Mouse (Mus musculus) thymus, postnatal 36 days (tissue): ENCODE results near the gene Kif6.

Source experiments
- DNase-seq, 2 experiments: peaks; one replicate each; pipeline ENCODE4 v3.0.0; 2022; ENCODE audit warnings: mixed read lengths in 2 of 2

Kif6 gene

DNA sequence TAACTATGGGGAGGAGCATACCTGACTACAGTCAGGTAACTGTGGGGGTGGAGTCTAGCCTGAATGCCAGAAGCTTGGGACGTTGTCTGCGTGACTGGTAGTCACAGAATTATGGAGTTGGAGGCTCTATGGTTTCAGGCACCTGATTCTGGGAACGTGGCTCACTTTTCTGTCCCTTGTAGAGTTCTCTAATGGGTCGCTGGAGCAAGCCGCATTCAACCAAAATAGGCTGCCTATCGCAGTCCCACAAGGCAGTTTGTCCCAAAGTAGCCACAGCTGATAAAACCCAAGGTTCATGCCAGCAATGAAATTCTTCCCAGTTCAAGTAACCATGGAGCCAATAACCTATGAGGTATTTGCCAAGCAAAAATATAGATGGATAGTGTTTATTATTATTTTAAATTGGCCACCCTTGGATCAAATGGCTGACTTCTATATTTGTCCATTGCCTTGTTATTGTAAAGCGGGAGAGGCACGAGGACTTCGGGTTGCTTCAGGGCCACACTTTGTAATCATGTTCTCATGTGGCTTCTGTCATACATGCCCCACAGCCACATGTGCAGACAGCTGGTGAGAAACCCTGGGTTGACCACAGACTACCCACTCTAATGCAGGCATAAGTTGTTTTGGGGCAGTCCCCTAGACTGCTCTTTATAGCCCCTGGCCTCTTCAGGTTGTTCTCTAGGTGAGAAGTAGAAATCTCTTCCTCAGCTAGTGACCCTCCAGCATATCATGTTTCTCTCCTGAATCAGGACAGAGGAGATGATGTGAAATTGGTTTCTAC lies 125.2 kb downstream of the Kif6 start:
- DNase-seq: no peak

- DNase-seq: no peak
These were observed 126.2 kb downstream of the Kif6 start for GRCm38 (mm10) chr17:49741172-49741571.

DNA sequence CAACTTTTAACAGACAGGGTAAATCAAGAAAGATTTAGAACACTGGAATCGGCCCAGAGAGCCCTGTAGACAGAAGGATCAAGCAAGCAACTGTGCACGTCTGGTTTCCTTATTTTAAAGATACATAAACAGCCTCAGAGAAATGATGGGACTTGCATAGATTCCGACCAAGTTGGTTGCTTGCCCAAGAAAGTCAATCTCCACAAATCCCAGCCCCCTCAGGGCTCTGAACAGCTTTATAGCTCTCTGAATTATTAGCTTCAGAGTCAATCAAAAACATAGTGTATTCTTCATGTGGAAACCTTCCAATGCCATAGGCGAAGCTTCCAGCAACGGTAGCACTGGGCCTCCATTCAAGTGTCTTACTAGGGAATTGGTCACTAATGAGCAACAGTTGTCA lies 127.0 kb downstream of the Kif6 start:
- DNase-seq: no peak

DNA sequence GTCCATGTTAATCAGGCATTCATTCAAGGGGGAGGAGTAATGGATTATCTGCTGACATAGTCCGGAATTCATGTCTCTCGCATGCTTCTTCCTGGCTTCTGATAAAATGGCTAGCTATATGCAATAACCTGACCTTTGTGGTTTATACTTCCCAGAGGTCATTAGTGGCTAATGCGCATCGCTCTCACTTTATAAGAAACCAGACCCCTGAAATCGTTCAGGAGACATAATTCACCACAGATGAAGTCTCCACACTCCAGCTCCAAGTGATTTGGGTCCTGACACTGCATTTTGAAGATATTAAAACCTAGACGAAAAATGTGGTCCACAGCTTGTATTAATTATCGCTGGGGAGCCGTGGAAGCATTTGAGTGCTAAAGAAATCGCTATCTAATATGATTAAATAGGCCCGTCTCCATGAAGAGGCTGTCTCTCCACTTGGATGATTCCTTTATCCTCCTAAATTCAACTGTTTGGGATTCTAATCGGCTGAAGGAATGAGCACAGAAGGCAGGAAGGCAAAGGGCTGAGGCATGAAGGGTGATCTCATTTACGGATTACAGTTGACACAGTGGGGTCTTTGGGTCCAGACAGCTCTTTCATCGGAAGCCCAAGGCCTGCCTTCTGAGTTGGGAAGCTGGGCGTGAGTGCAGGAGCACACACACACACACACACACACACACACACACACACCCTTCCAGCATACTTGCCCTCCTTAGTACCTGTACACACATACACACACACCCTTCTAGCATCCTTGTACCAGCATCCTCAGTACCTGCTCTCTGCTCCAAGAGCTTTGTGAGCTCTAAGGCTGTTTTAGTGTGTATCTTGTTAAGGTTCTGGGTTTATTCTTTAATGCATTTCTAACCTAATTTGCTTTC lies 128.9 kb downstream of the Kif6 start:
- DNase-seq: no peak

GRCm38 (mm10) chr17:49750889-49751324 lies 136.0 kb downstream of the Kif6 start:
- no peak for DNase-seq

- no peak for DNase-seq
These were observed 138.9 kb downstream of the Kif6 start for GRCm38 (mm10) chr17:49753874-49754273.

DNA sequence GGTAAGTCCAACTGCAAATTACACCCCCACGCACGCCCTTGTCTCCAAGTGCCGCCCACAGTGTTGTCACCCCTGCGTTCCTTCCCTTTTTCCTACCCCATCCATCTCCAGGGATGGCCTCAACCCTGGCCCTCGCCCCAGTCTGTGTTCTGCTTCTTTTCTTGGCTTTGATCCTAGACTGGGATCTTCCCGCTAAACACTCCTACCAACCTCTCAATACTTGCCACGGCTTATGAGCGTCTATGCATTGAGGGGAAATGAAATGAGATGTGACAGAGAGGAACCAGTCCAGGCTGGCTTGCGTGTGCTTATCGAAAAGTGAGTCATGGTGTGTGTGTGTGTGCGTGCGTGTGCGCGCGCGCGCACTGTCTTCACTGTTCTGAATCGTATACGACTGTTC lies 141.9 kb downstream of the Kif6 start:
- no peak for DNase-seq

DNA sequence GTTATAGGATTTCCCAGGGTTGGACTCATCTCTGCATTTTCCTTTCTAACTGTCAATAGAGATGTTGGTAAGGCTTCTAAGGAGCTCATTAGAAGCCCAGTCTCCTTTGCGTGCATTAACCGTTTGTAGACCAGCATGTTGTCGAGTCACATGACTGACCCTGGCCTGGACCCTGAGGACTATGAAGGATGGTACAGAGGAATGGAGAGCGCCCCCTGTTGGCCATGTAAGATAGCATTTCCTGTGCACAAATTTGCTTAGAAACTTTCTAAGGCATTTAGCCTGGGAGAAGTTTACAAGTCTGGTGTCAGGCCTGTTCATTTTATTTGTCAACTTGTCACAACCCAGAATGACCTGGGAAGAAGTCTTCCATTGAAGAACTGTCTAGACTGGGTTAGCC lies 144.1 kb downstream of the Kif6 start:
- DNase-seq: no peak

DNA sequence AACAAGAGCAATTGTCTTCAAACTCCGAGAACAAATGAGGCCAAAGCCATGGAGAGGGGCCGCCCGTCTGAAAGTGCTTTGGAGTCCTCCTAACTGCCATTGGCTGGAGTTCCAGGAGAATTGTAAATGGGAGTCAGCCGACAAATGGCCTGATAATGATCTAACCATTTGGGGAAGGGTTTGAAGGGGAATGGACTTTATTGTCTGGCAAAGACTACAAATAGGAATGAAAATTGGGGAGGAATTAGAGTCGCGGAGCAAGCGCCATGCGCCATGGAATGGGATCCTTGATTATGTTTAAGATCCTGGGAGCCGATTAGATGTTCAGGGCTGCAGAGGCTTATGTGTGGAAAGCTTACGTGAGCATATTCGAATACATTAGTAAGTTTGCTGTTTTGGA lies 146.3 kb downstream of the Kif6 start:
- DNase-seq: no peak

- no peak for DNase-seq
These were observed 146.9 kb downstream of the Kif6 start for GRCm38 (mm10) chr17:49761838-49762237.

GRCm38 (mm10) chr17:49764963-49765362 lies 150.0 kb downstream of the Kif6 start:
- no peak for DNase-seq

- no peak for DNase-seq
These were observed 152.9 kb downstream of the Kif6 start for GRCm38 (mm10) chr17:49767717-49768370.

DNA sequence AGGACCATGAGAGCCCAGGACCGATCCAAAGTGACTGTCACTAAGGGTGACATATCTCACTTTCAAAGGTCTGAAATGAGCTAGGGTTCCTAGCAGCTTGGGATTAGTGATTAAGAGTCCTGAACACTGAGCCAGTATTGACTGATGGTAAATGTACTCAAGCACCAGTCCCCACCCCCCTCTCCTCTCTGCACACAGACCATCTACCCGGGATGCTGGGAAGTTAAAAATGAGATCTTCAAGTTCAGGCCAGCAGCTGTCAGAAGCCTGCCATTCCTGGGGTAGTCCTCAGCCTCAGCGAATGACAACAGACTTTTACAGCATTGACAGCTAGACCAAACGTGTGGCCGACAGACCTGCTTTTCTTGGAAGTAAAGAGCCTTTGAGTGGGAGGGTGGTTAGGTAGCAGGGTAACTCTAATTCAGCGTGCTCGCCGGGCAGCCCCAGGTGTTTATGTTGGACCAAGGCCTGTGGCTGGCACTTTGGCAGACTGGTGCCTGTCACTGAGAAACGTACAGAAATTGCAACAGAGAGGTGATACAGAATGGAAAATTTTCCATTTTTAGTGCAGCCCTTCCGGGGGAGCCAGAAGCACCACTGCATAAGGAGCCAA lies 156.9 kb downstream of the Kif6 start:
- DNase-seq: no peak

DNA sequence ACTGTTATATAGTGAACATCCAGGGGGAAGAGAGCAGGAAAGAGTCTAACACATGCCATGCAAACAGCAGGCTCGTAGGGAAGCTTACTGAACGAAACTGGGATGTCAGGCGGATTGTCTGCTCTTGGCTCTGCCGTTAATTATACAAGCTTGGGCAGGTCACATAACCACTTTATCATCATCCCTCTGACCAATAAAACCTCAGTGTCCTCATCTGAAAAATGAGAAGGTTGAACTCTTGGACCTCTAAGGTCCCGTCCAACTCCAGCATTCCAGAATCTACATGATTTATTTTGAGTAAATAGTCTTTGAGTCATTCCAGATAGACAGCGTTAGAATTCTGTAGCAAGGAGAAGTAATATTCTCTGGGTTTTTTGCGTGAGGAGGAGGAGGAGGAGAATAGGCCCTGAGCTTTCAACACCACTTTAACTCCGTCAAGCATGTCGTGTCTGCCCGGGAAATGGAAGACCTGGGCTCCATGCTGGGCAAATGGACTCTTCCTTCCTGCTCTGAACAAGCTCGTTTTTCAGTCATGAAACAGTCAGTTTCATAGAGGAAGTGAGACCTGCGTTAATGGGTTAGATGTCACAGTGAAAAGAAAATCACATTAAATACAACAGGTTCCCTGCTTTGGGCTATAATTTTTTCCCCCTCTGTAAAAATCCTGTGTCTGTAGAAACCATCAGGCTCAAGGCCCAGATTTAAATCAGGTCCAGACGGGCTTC lies 162.3 kb downstream of the Kif6 start:
- no peak for DNase-seq

- no peak for DNase-seq
These were observed 164.1 kb downstream of the Kif6 start for GRCm38 (mm10) chr17:49779066-49779465.

- DNase-seq: no peak
These were observed 164.6 kb downstream of the Kif6 start for GRCm38 (mm10) chr17:49779576-49779975.

DNA sequence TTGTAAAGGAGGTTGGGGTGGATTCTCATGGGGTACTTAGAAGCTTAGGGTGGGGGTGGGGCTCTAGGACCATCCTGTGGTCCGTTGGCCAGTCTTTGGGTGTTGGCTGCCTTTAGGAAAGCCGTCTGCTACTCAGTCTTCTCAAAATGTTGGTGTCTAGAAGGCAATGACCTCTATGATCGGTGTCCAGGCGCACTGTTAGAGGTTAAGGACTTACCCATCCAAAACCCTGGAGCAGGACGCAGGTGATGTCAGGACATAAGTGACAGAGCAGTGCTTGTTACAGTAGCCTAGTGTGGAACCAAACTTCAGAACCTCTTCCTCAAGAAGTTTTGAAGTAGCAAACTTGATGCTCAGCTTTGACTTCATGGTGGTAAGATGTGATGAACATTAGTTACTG lies 170.9 kb downstream of the Kif6 start:
- no peak for DNase-seq

DNA sequence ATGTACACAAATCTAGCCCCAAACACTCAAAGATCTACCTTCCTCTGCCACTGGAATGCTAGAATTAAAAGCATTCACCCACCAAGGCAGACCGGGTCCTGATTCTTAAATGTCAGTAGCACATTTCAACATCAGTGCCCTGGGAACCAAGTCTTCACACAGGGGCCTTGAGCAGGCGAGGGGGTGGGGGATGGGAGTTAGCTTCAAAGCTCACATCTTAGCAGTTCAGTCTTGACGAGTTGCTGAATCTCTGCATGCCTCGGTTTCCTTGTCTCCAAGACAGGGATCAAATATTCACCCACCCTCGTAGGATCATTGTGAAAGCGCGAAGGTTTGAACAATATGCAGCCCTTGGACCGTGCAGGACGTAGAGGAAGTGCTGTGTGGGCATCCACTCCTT lies 172.4 kb downstream of the Kif6 start:
- DNase-seq: no peak

- DNase-seq: no peak
These were observed 173.4 kb downstream of the Kif6 start for GRCm38 (mm10) chr17:49788187-49788974.

DNA sequence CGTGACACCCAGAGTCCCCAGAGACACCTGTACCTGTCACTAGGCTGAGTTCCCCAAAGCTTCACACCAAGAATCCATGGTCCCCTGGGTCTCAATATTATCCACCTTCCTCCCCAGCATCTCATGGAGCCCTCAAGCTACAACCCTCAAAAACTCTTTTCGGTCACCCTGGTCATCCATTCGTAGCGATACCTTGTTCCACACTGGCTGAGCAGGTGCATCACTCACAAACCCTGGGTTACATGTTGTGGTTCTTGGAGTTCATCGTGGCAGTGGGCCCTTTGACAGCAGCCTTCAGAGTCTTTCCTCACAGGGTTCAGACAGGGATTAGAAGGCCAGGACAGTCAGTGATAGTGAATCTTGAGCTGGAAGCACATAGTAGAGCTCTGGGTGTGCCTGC lies 176.6 kb downstream of the Kif6 start:
- DNase-seq: no peak

- no peak for DNase-seq
These were observed 177.3 kb downstream of the Kif6 start for GRCm38 (mm10) chr17:49792217-49792743.
